Mouse (Mus musculus) C2C12 (cell line): Measurements from ENCODE around the gene Cpm. TPM values are rescaled to one million over a fixed set of nuclear protein-coding genes. Genes with fewer than 3 reads are reported as not detected.

Experiments
- H3K27me3 ChIP-seq: one replicate; pipeline ENCODE4 v1.6.1; 2011; ENCODE audit not compliant: control insufficient read depth, insufficient read depth, insufficient read length
- H3K36me3 ChIP-seq: one replicate; pipeline ENCODE4 v1.6.1; 2011; ENCODE audit not compliant: control insufficient read depth, insufficient read depth
- H3K4me3 ChIP-seq: one replicate; pipeline ENCODE4 v1.5.1; 2011; ENCODE audit warnings: mild to moderate bottlenecking, control low read depth; ENCODE audit not compliant: poor library complexity, insufficient read depth, severe bottlenecking
- H3K79me2 ChIP-seq: one replicate; pipeline ENCODE4 v1.6.1; 2011; ENCODE audit not compliant: control insufficient read depth, insufficient read depth
- H3K79me3 ChIP-seq: one replicate; pipeline ENCODE4 v1.6.1; 2011; ENCODE audit warnings: low read depth, control low read depth
- H3ac ChIP-seq: one replicate; pipeline ENCODE3; 2011; ENCODE audit warnings: low read depth; ENCODE audit not compliant: control insufficient read depth, insufficient read length
- CEBPB ChIP-seq: IDR thresholded peaks from one replicate; pipeline ENCODE4 v1.6.1; 2011; ENCODE audit warnings: low read depth, mild to moderate bottlenecking, control low read depth, moderate library complexity
- CTCF ChIP-seq: IDR thresholded peaks from one replicate; pipeline ENCODE4 v1.5.1; 2011; ENCODE audit not compliant: control insufficient read depth, insufficient read depth, insufficient read length
- FOSL1 ChIP-seq: IDR thresholded peaks from one replicate; pipeline ENCODE4 v1.8.0; 2011; ENCODE audit warnings: mild to moderate bottlenecking, low read length; ENCODE audit not compliant: poor library complexity, insufficient read depth, severe bottlenecking
- MAX ChIP-seq: IDR thresholded peaks from one replicate; pipeline ENCODE4 v1.6.1; 2011; ENCODE audit warnings: mild to moderate bottlenecking, control low read depth
- MYOD1 ChIP-seq: IDR thresholded peaks from one replicate; pipeline ENCODE4 v1.6.1; 2011; ENCODE audit warnings: low read depth; ENCODE audit not compliant: control insufficient read depth, insufficient read length
- MYOG ChIP-seq: IDR thresholded peaks from one replicate; pipeline ENCODE4 v1.6.1; 2011; ENCODE audit not compliant: control insufficient read depth, insufficient read length; ENCODE audit errors: extremely low read depth
- USF1 ChIP-seq: IDR thresholded peaks from one replicate; pipeline ENCODE4 v1.6.1; 2011; ENCODE audit warnings: low read depth, mild to moderate bottlenecking, control low read depth, moderate library complexity
- polyA plus RNA-seq: library from polyadenylated mRNA; unstranded; fragments of >200 nt; fragmentation: generic; extraction: Trizol; gene quantifications from one replicate; pipeline ENCODE4 v1.2.1, GENCODE M21; 2012; ENCODE audit warnings: missing spikeins

The Cpm gene
- polyA plus RNA-seq, 1 experiment, result 0.06 TPM

DNA sequence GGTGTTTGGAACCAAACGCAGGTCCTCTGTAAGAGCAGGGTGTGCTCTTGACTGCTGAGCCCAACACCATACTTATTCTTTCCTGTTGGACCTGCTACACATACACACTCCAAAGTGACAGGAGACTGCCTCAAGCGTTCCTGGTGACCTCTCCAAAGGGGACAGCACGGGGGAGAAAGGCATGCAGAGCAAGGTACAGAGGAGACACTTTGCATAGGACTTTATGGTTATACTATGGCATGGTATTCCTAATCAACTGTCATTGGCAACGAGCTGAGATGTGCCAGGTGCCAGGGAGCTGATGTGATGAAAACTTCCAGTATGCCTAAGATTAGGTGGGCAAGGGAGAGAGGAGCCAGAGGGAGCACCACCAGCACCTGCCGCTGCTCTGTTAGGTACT is 107.3 kb downstream of the Cpm start:
- no peak overlapping the region for H3K4me3 ChIP-seq
- peaks cover 4% of the 10 kb centered on the region for H3K79me3 ChIP-seq
- H3K27me3 ChIP-seq, result no peaks in the 10 kb centered on the region
- H3K36me3 ChIP-seq, result peaks cover 47% of the 10 kb centered on the region
- H3ac ChIP-seq, result no peak overlapping the region
- peaks cover 11% of the 10 kb centered on the region for H3K79me2 ChIP-seq
- no peak for TF ChIP-seq FOSL1
- TF ChIP-seq CTCF, result no peak
- TF ChIP-seq MYOD1, result no peak
- TF ChIP-seq MYOG, result no peak
- TF ChIP-seq CEBPB, result no peak
- no peak for TF ChIP-seq USF1
- no peak for TF ChIP-seq MAX

Other genes starting within 250 kb of the Cpm start
- gene Cpsf6, start 249.5 kb upstream of the Cpm start, polyA plus RNA-seq, result 36.6 TPM
- 36.0 TPM for gene Mdm2, start 81.3 kb downstream of the Cpm start, polyA plus RNA-seq
- 12.8 TPM for gene Slc35e3, start 116.9 kb downstream of the Cpm start, polyA plus RNA-seq
- gene Nup107, start 163.2 kb downstream of the Cpm start, polyA plus RNA-seq, result 41.2 TPM
- 54.9 TPM for gene Rap1b, start 216.5 kb downstream of the Cpm start, polyA plus RNA-seq